Mouse (Mus musculus) c-Kit-positive CD71-negative TER-119-negative erythroid progenitor cells, embryonic 14.5 days (primary cell): ENCODE measurements around the gene Rab3gap2.

Experiments used
- DNase-seq: peaks from one replicate; pipeline ENCODE4 v3.0.0-alpha.2; 2013; ENCODE audit warnings: low read depth

Rab3gap2 gene

GRCm38 (mm10) chr1:185227766-185228165 is 23.8 kb downstream of the Rab3gap2 start:
- DNase-seq: no peak

GRCm38 (mm10) chr1:185229406-185230201 is 25.7 kb downstream of the Rab3gap2 start:
- peak; percentile 41 for DNase-seq

- no peak for DNase-seq
These were observed 31.9 kb downstream of the Rab3gap2 start for GRCm38 (mm10) chr1:185235837-185236236.

GRCm38 (mm10) chr1:185236530-185236929 is 32.6 kb downstream of the Rab3gap2 start:
- DNase-seq: no peak

GRCm38 (mm10) chr1:185243013-185243412 is 39.1 kb downstream of the Rab3gap2 start:
- DNase-seq: no peak

GRCm38 (mm10) chr1:185245456-185245855 is 41.5 kb downstream of the Rab3gap2 start:
- DNase-seq: no peak

GRCm38 (mm10) chr1:185247429-185248085 is 43.6 kb downstream of the Rab3gap2 start:
- no peak for DNase-seq

- DNase-seq: no peak
These were observed 44.8 kb downstream of the Rab3gap2 start for GRCm38 (mm10) chr1:185248728-185249127.

- DNase-seq: no peak
These were observed 48.4 kb downstream of the Rab3gap2 start for GRCm38 (mm10) chr1:185252351-185252750.

GRCm38 (mm10) chr1:185253140-185253892 is 49.4 kb downstream of the Rab3gap2 start:
- DNase-seq: no peak

GRCm38 (mm10) chr1:185255336-185255735 is 51.4 kb downstream of the Rab3gap2 start:
- no peak for DNase-seq

GRCm38 (mm10) chr1:185256753-185257152 is 52.8 kb downstream of the Rab3gap2 start:
- DNase-seq: no peak

- DNase-seq: no peak
These were observed 58.6 kb downstream of the Rab3gap2 start for GRCm38 (mm10) chr1:185262565-185262964.

- DNase-seq: no peak
These were observed 64.8 kb downstream of the Rab3gap2 start for GRCm38 (mm10) chr1:185268675-185269074.

- DNase-seq: no peak
These were observed 66.6 kb downstream of the Rab3gap2 start for GRCm38 (mm10) chr1:185270403-185271097.

- no peak for DNase-seq
These were observed 67.5 kb downstream of the Rab3gap2 start for GRCm38 (mm10) chr1:185271373-185271772.

- no peak for DNase-seq
These were observed 71.1 kb downstream of the Rab3gap2 start for GRCm38 (mm10) chr1:185274819-185275545.

GRCm38 (mm10) chr1:185275976-185276375 is 72.1 kb downstream of the Rab3gap2 start:
- no peak for DNase-seq

GRCm38 (mm10) chr1:185277022-185277421 is 73.1 kb downstream of the Rab3gap2 start:
- DNase-seq: no peak

GRCm38 (mm10) chr1:185279288-185279687 is 75.4 kb downstream of the Rab3gap2 start:
- DNase-seq: no peak

GRCm38 (mm10) chr1:185280616-185281015 is 76.7 kb downstream of the Rab3gap2 start:
- no peak for DNase-seq
